Mouse (Mus musculus): ENCODE results near the gene Gsk3a. TPM values are rescaled to one million over a fixed set of nuclear protein-coding genes. Genes with fewer than 3 reads are reported as not detected.
A peak's percentile ranks its signal among the peaks of the same experiment; 100 is the strongest.

Gene Gsk3a
- polyA plus RNA-seq, 1 experiment from 2014 or later, result 4.3 TPM

DNA sequence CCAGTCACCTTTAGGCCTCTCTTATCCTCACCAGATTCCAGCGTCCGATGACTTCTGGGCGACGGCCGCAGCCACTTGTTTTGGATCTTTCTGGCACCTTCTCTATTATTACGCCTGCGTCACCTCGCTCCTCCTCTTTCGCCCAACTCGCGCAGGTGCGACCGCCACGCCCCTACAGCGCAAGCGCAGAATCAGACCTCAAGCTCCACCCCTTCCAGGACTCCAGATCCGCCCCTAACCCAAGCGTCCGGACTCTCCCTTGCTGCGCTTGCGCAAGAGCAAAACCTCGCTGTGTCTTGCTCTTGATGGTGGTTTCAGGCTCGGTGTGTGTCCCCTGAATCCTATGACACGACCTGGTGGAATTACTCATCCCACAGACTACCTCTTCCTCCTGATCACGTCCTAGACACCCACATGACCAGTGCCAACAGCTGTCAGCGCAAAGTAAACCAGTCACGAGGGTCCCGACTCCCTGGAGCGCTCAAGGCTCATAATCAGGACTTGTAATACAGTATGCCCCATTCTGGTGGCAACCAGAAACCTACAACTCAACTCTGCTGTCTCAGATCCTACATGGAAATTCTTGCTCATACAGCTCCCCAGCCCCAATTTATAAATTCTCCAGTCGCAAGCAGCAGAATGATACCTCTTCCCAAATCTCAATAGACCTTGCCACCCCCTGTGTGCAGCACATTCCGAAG, 17.7 kb downstream of the Gsk3a start:
- TF ChIP-seq EP300 (IDR thresholded peaks at IDR 0.05; ENCODE audit: low read depth), result no peak; the same call in 1 of the 2 replicates
- TF ChIP-seq CTCF (IDR thresholded peaks at IDR 0.05; ENCODE audit: low read depth), result no peak
- Histone ChIP-seq H3K9ac (replicated peaks) (peak overlapping the region; percentile 94), H3K9me3 (ENCODE audit: low read length) (no peaks in the 10 kb centered on the region), H3K27me3 (ENCODE audit: insufficient read depth, low read length) (no peaks in the 10 kb centered on the region), H3K27ac (ENCODE audit: low read depth) (peak overlapping the region; percentile 96), H3K4me1 (ENCODE audit: insufficient read depth) (peaks cover 35% of the 10 kb centered on the region), H3K4me2 (ENCODE audit: low read depth, low read length) (peak overlapping the region; percentile 91), H3K4me3 (ENCODE audit: low read depth, low read length) (peak overlapping the region; percentile 81), H3K36me3 (replicated peaks; ENCODE audit: insufficient read depth, low read length) (peaks cover 38% of the 10 kb centered on the region)
- DNase-seq (peak; percentile 98), ATAC-seq (peak; percentile 80)
- 3% methylated on average over 31 of the region's 31 CpGs for WGBS (ENCODE audit: insufficient replicate concordance)

- H3K4me1 ChIP-seq (ENCODE audit: insufficient read depth), result peaks cover 35% of the 10 kb centered on the region
Measured at GRCm38 (mm10) chr7:25219416-25219750, 18.3 kb downstream of the Gsk3a start.

GRCm38 (mm10) chr7:25218705-25219415, 18.8 kb downstream of the Gsk3a start:
- H3K27ac ChIP-seq (ENCODE audit: low read depth), result peak overlapping the region; percentile 96
- DNase-seq (no peak), ATAC-seq (peak; percentile 31)
- peak overlapping the region; percentile 91 for H3K4me2 ChIP-seq (ENCODE audit: low read depth, low read length)
- TF ChIP-seq EP300 (IDR thresholded peaks at IDR 0.05; ENCODE audit: low read depth), result no peak
- TF ChIP-seq CTCF (IDR thresholded peaks at IDR 0.05; ENCODE audit: low read depth), result 0 out of 2 replicates have a peak, but pooled peaks have one; percentile 19
- H3K27me3 ChIP-seq (ENCODE audit: insufficient read depth, low read length), result no peaks in the 10 kb centered on the region
- H3K9ac ChIP-seq (replicated peaks), result peak overlapping the region; percentile 94
- H3K36me3 ChIP-seq (replicated peaks; ENCODE audit: insufficient read depth, low read length), result peaks cover 38% of the 10 kb centered on the region
- H3K9me3 ChIP-seq (ENCODE audit: low read length), result no peaks in the 10 kb centered on the region
- peaks cover 35% of the 10 kb centered on the region for H3K4me1 ChIP-seq (ENCODE audit: insufficient read depth)
- peak overlapping the region; percentile 81 for H3K4me3 ChIP-seq (ENCODE audit: low read depth, low read length)
- 1% methylated on average over 53 of the region's 53 CpGs for WGBS (ENCODE audit: insufficient replicate concordance)

More at GRCm38 (mm10) chr7:25219416-25219750, 18.3 kb downstream of the Gsk3a start:
- peaks cover 38% of the 10 kb centered on the region for H3K36me3 ChIP-seq (replicated peaks; ENCODE audit: insufficient read depth, low read length)
- ATAC-seq, result no peak
- H3K9ac ChIP-seq (replicated peaks), result peak overlapping the region; percentile 94
- H3K4me3 ChIP-seq (ENCODE audit: low read depth, low read length), result peak overlapping the region; percentile 81
- H3K27me3 ChIP-seq (ENCODE audit: insufficient read depth, low read length), result no peaks in the 10 kb centered on the region
- peak overlapping the region; percentile 91 for H3K4me2 ChIP-seq (ENCODE audit: low read depth, low read length)
- no peaks in the 10 kb centered on the region for H3K9me3 ChIP-seq (ENCODE audit: low read length)
- TF ChIP-seq CTCF (IDR thresholded peaks at IDR 0.05; ENCODE audit: low read depth), result no peak
- DNase-seq, result peak; percentile 76
- H3K27ac ChIP-seq (ENCODE audit: low read depth), result peak overlapping the region; percentile 96
- 2% methylated on average over 16 of the region's 16 CpGs for WGBS (ENCODE audit: insufficient replicate concordance)

- DNase-seq, result peak; percentile 59
- H3K9me3 ChIP-seq (ENCODE audit: low read length), result no peaks in the 10 kb centered on the region
- H3K4me2 ChIP-seq (ENCODE audit: low read depth, low read length), result peak overlapping the region; percentile 91
- 40% methylated on average over 12 of the region's 12 CpGs for whole genome bisulfite sequencing (ENCODE audit: insufficient replicate concordance)
- TF ChIP-seq CTCF (IDR thresholded peaks at IDR 0.05; ENCODE audit: low read depth) (no peak), EP300 (IDR thresholded peaks at IDR 0.05; ENCODE audit: low read depth) (no peak)
- H3K27ac ChIP-seq (ENCODE audit: low read depth), result peak overlapping the region; percentile 96
- peaks cover 34% of the 10 kb centered on the region for H3K4me1 ChIP-seq (ENCODE audit: insufficient read depth)
- H3K27me3 ChIP-seq (ENCODE audit: insufficient read depth, low read length), result no peaks in the 10 kb centered on the region
- H3K9ac ChIP-seq (replicated peaks), result peak overlapping the region; percentile 94
- no peak for ATAC-seq
- peaks cover 42% of the 10 kb centered on the region for H3K36me3 ChIP-seq (replicated peaks; ENCODE audit: insufficient read depth, low read length)
- H3K4me3 ChIP-seq (ENCODE audit: low read depth, low read length), result peak overlapping the region; percentile 81
Measured at GRCm38 (mm10) chr7:25217653-25218395, 19.8 kb downstream of the Gsk3a start.

GRCm38 (mm10) chr7:25214172-25214571, 23.5 kb downstream of the Gsk3a start:
- ATAC-seq (no peak), DNase-seq (no peak)
- Histone ChIP-seq H3K27ac (ENCODE audit: low read depth) (no peak overlapping the region), H3K4me3 (ENCODE audit: low read depth, low read length) (no peak overlapping the region), H3K9ac (replicated peaks) (no peak overlapping the region), H3K4me2 (ENCODE audit: low read depth, low read length) (no peak overlapping the region), H3K9me3 (ENCODE audit: low read length) (no peaks in the 10 kb centered on the region), H3K4me1 (ENCODE audit: insufficient read depth) (peaks cover 23% of the 10 kb centered on the region), H3K36me3 (replicated peaks; ENCODE audit: insufficient read depth, low read length) (peaks cover 78% of the 10 kb centered on the region), H3K27me3 (ENCODE audit: insufficient read depth, low read length) (no peaks in the 10 kb centered on the region)
- TF ChIP-seq CTCF (IDR thresholded peaks at IDR 0.05; ENCODE audit: low read depth) (no peak), EP300 (IDR thresholded peaks at IDR 0.05; ENCODE audit: low read depth) (no peak)
- 98% methylated on average over 2 of the region's 2 CpGs for WGBS (ENCODE audit: insufficient replicate concordance)

GRCm38 (mm10) chr7:25213099-25213498, 24.6 kb downstream of the Gsk3a start:
- peaks cover 30% of the 10 kb centered on the region for H3K4me1 ChIP-seq (ENCODE audit: insufficient read depth)
- 26% methylated on average over 3 of the region's 3 CpGs for WGBS (ENCODE audit: insufficient replicate concordance)
- TF ChIP-seq CTCF (IDR thresholded peaks at IDR 0.05; ENCODE audit: low read depth), result no peak
- peak; percentile 40; the same call in 1 of the 2 replicates for TF ChIP-seq EP300 (IDR thresholded peaks at IDR 0.05; ENCODE audit: low read depth)
- H3K9ac ChIP-seq (replicated peaks), result no peak overlapping the region
- no peaks in the 10 kb centered on the region for H3K9me3 ChIP-seq (ENCODE audit: low read length)
- DNase-seq (no peak), ATAC-seq (no peak)
- H3K27ac ChIP-seq (ENCODE audit: low read depth), result peak overlapping the region; percentile 57; the same call in 1 of the 2 replicates
- no peaks in the 10 kb centered on the region for H3K27me3 ChIP-seq (ENCODE audit: insufficient read depth, low read length)
- no peak overlapping the region for H3K4me3 ChIP-seq (ENCODE audit: low read depth, low read length)
- H3K36me3 ChIP-seq (replicated peaks; ENCODE audit: insufficient read depth, low read length), result peaks cover 89% of the 10 kb centered on the region
- H3K4me2 ChIP-seq (ENCODE audit: low read depth, low read length), result peak overlapping the region; percentile 26; the same call in 1 of the 2 replicates
